Mouse (Mus musculus) olfactory bulb, adult 2 months (tissue): Measurements from ENCODE around the gene Slc16a10. TPM values are rescaled to one million over a fixed set of nuclear protein-coding genes. Genes with fewer than 3 reads are reported as not detected.

Experiments
- H3K27ac ChIP-seq: fragments of 200-500 bp; 2 replicates; pipeline ENCODE4 v1.5.1; 2012; ENCODE audit warnings: low read depth, low read length; ENCODE audit not compliant: insufficient read depth
- H3K4me1 ChIP-seq: fragments of 200-500 bp; 2 replicates; pipeline ENCODE4 v1.6.1; 2012; ENCODE audit warnings: low read length; ENCODE audit not compliant: control insufficient read depth, insufficient read depth
- H3K4me3 ChIP-seq: fragments of 200-500 bp; 2 replicates; pipeline ENCODE4 v1.5.1; 2012; ENCODE audit warnings: mild to moderate bottlenecking, low read depth, low read length, moderate library complexity; ENCODE audit not compliant: insufficient read depth
- CTCF ChIP-seq: fragments of 200-500 bp; IDR thresholded peaks from 2 replicates; pipeline ENCODE4 v1.5.1; 2012; ENCODE audit warnings: low read depth, mild to moderate bottlenecking, low read length, moderate library complexity; ENCODE audit not compliant: insufficient read depth
- POLR2A ChIP-seq: fragments of 200-500 bp; IDR thresholded peaks from 2 replicates; pipeline ENCODE4 v1.6.1; 2012; ENCODE audit warnings: mild to moderate bottlenecking, low read depth, low read length, moderate library complexity; ENCODE audit not compliant: insufficient read depth
- WGBS: fragments of 180-500 bp; shearing (Covaris S2); methylation state at CpG from one replicate; pipeline ENCODE4 v1.1.7; 2018; 5-methylcytosine and 5-hydroxymethylcytosine counted together
- polyA plus RNA-seq: library from polyadenylated mRNA; stranded (reverse); fragments of >200 nt; gene quantifications from 2 replicates; pipeline ENCODE4 v1.2.4, GENCODE M21; 2012; ENCODE audit warnings: low replicate concordance; ENCODE audit not compliant: missing spikeins, insufficient read depth, insufficient read length

Slc16a10 gene
- not detected in 2 replicates for polyA plus RNA-seq

DNA sequence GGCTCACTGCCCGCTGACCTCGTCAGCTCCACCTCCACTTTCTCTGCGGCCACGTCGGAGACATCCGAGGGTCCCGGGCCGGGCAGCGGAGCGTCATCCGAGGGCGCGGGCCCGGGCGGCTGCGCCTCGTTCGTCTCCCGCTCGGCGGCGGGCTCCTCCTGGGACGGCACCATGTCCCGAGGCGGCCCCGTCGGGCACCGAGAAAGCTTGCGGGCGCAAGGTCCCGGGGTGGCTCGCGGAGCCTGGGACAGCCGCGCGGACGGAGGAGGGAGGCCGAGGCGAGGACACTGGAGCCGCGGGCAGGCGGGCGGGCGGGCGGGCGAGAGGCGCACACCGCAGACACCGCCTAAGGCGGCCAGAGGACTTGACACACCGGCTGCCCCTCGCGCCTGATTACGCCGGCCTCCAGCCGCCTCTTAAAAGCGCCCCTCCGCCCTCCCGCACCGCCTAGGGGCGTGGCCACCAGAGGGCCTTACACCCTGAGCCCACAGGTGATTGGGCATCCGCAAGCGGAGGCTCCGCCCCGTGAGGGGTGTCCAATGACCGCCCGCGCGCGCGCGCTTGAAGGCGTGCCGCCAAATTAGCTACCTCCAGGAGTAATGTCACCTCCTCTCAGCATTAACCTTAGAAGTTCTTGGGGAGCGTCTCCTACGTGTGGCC lies at the start of gene Slc16a10:
Gene Slc16a10, minus strand, starts transcription at position 395 of the 660 bp plus-strand sequence.
- WGBS: 1% methylated on average over 56 of the region's 76 CpGs
- TF ChIP-seq CTCF: no peak
- TF ChIP-seq POLR2A: no peak
- H3K27ac ChIP-seq: no peak within 1 kb of the TSS
- H3K4me1 ChIP-seq: peaks cover 7% of the 10 kb centered on the region
- H3K4me3 ChIP-seq: peak within 1 kb of the TSS; percentile 73

DNA sequence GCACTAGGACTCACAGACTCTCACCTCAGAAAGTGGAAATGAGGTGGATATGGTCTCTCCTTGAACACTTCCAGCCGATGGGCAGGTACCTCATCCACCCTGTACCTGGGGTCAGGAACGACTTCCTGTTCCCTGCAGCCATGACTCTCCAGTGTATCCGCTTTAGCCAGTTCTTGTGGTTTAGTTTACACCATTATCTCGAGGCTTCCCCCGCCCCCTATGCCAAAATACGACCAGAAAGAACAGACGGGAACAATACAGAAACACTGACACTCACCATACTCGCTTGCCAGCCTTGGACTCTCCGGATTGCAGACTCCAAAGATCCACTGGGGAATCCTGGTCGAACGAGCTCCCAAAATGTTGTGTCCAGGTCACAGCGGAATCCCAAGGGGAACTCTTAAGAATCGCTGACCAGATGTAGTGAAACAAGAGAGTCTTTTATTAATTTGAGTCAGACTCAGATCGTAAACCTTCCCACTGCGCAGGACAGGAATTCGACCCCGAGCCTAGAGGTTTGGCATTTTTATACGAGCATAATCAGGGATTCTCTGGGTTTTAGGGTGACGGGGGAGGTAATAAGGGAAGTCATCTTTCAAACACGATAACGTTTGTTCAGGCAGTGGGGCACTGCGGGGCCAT lies 49.4 kb upstream of the Slc16a10 start:
- no peak for TF ChIP-seq POLR2A
- TF ChIP-seq CTCF: no peak
- H3K4me3 ChIP-seq: no peak overlapping the region
- H3K27ac ChIP-seq: no peak overlapping the region
- WGBS: 67% methylated on average over 22 of the region's 22 CpGs
- H3K4me1 ChIP-seq: no peaks in the 10 kb centered on the region

DNA sequence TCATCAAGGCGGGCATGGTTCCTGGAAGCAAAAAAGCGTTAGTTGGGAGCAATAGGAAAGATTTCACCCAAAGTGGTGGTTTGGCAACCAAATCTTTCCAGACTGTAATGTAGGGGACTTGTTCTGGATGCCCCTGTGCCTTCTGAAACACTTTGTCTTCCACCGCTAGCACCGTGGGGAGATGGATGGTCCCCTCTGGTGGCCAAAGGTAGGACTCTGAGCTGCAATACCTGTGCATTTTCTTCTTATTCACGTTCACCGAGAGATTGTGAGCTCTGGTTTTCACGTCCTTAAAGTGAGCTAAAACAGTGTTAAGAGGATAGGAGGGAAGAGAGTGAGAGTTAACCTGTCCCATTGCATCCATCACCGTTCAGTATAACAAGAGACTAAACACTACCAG lies 48.8 kb upstream of the Slc16a10 start:
- WGBS: 84% methylated on average over 8 of the region's 8 CpGs
- TF ChIP-seq POLR2A: no peak
- no peak for TF ChIP-seq CTCF
- no peak overlapping the region for H3K4me3 ChIP-seq

DNA sequence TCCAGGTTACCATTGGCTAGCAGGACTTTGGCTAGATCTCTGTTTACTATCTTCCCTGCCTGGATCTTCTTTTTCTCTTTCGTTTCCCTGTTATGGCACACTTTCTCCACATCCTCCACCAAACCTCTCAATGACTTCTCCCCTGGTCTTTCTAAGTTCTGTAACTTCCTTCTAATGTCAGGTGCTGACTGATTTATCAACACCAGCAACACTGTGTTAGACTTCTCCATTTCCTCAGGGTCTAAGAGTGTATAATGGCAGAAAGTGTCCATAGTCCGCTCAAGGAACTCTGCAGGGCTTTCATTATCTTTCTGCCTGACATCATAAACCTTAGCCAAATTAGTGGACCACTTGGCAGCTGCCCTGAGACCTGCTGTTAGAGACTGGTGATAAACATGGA lies 47.6 kb upstream of the Slc16a10 start:
- 95% methylated on average over 2 of the region's 2 CpGs for WGBS
- Histone ChIP-seq H3K4me3 (no peak overlapping the region), H3K4me1 (no peaks in the 10 kb centered on the region), H3K27ac (no peak overlapping the region)
- no peak for TF ChIP-seq POLR2A
- TF ChIP-seq CTCF: no peak

More for the DNA sequence above, 48.8 kb upstream of the Slc16a10 start:
- no peaks in the 10 kb centered on the region for H3K4me1 ChIP-seq
- H3K27ac ChIP-seq: no peak overlapping the region

DNA sequence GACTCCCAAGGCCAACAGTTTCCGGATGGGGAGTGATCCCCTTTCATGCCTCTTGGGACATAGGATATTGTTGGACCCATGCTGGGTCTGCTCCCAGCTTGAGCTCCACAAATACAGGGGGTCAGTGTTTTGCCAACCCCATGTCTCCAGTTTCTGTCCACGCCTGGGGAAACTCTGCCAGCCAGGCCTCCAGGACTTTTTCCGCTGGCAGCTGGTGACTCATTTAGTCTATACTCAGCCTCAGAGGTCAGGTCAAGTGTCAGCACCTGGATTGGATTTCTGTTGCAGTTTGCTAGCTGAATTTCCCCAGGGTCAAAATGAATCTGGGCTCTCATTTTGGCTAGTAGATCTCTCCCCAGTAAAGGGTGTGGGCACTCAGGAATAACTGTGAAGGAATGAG lies 46.8 kb upstream of the Slc16a10 start:
- TF ChIP-seq CTCF (no peak), POLR2A (no peak)
- Histone ChIP-seq H3K27ac (no peak overlapping the region), H3K4me1 (no peaks in the 10 kb centered on the region), H3K4me3 (no peak overlapping the region)
- WGBS: 87% methylated on average over 3 of the region's 3 CpGs

DNA sequence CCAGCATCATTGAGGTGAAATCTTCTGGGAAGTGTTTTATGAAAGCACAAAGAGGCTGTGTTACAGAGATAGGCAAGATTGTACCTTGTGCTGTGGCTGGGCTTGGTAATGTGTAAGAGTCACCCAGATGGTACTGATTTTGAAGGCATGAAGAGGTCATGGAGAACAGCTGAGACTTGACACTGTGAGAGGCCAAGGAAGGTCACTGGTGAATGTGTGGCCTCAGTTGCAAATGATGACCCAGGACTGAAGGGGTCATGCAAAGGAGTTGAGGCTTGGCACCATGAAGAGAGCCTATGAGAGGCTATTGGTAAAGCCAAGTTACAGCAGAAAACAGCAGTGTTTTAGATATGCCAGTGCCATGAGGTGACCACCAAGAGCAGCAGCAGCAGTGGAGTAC lies 43.9 kb upstream of the Slc16a10 start:
- Histone ChIP-seq H3K27ac (no peak overlapping the region), H3K4me3 (no peak overlapping the region), H3K4me1 (no peaks in the 10 kb centered on the region)
- no peak for TF ChIP-seq CTCF
- no peak for TF ChIP-seq POLR2A

DNA sequence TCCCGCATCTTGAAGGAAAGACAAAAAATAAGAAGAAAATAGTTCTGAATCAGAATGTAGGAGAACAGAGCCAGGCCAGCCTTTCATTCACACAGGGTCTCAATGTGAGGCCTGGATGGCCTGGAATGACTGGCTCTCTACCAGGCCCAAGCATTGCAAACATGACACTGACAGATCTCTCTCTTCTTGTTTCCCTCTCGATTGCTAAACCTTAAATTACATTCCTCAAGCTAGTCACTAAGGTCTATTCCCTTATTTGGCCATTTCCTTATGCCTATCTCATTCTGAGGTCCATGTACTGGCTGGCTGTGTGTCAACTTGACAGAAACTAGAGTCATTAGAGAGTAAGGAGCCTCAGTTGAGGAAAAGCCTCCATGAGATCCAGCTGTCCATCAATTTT lies 38.0 kb upstream of the Slc16a10 start:
- WGBS: 78% methylated on average over 2 of the region's 2 CpGs
- Histone ChIP-seq H3K4me1 (no peaks in the 10 kb centered on the region), H3K27ac (no peak overlapping the region), H3K4me3 (no peak overlapping the region)
- TF ChIP-seq CTCF (no peak), POLR2A (no peak)

DNA sequence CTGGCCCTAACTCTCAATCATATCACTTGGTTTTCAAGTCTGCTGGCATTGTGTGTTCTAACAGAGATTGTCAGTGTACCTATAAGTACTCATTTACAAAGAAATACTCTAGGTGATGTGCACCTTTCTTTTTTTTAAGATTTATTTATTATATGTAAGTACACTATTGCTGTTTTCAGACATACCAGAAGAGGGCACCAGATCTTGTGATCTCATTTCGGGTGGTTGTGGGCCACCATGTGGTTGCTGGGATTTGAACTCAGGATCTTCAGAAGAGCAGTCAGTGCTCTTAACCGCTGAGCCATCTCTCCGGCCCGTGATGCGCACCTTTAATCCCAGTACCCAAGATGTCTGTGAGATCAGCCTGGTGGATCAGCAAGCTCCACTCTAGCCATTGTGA lies 37.1 kb upstream of the Slc16a10 start:
- WGBS: 90% methylated on average over 5 of the region's 5 CpGs
- no peaks in the 10 kb centered on the region for H3K4me1 ChIP-seq
- no peak overlapping the region for H3K27ac ChIP-seq

DNA sequence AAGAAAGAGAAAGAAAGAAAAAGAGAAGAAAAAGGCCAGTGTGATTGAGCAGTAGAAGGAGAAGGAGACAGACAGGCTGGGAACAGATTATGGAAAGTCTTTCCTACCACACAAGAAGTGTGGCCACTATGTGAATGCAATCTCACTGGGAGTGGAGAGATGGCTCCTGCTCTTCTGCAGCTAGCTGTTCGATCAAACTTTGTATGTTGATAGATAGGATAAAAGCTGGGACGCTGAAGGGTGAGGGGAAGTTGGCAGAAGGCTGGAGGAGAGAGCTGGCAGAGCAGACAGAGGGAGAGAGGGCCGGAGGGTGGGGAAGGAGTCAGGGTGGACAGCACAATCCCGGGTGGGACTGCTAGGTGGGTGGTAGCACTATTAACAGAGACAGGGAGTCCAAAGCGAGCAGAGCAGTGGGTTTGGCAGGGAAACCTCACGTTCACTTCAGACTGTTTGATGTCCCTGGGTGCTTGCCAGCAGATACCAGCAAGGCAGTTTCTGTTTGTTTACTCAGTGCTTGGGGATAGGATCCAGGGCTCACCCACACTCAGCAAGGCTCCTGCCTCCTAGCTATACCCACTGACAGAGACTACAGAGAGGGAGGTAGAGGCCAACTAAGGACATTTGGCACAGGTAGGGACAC lies 35.4 kb upstream of the Slc16a10 start:
- no peaks in the 10 kb centered on the region for H3K4me1 ChIP-seq
- WGBS: 30% methylated on average over 6 of the region's 6 CpGs
- TF ChIP-seq POLR2A (no peak), CTCF (no peak)

More for the DNA sequence above, 37.1 kb upstream of the Slc16a10 start:
- TF ChIP-seq POLR2A (no peak), CTCF (no peak)
- no peak overlapping the region for H3K4me3 ChIP-seq

More for the DNA sequence above, 35.4 kb upstream of the Slc16a10 start:
- H3K27ac ChIP-seq: no peak overlapping the region
- H3K4me3 ChIP-seq: no peak overlapping the region
